Mouse (Mus musculus) kidney, adult 18-20 months (tissue): ENCODE measurements around the gene Eif5.
"Not testable (repeated sequence)": the region's sequence is repeated elsewhere in the genome, so short reads cannot be mapped to it uniquely, and the experiment has no call there.

Experiments used
- DNase-seq: peaks from one replicate; pipeline ENCODE4 v3.0.0; 2021

The Eif5 gene

DNA sequence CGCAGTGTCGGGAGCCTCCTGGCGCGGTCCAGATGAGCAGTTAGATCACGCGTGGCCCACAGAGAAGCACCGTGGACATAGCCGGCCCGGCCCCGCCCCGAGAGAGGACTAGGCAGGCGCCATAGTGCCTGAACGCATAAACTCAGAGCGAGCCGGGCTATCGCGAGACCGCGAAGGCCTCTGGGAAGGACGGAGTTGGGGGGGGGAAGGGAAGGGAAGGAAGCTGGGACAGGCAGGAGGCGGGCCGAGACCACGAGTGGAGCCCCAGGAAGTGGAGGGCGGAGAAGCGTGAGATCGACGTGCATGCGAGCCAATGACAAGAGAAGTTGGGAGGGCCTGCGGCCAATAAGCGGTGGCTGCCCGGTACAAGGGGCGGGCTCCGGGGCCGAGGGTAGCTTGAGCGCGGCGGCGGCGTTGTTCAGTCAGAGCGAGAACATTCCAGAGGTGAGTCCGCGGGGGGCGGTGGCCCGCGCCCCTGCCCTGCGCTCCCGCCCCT lies at the start of gene Eif5:
TSS of gene Eif5 (plus strand) at position 221 of the 496 bp plus-strand sequence.
- peak; percentile 100 for DNase-seq

DNA sequence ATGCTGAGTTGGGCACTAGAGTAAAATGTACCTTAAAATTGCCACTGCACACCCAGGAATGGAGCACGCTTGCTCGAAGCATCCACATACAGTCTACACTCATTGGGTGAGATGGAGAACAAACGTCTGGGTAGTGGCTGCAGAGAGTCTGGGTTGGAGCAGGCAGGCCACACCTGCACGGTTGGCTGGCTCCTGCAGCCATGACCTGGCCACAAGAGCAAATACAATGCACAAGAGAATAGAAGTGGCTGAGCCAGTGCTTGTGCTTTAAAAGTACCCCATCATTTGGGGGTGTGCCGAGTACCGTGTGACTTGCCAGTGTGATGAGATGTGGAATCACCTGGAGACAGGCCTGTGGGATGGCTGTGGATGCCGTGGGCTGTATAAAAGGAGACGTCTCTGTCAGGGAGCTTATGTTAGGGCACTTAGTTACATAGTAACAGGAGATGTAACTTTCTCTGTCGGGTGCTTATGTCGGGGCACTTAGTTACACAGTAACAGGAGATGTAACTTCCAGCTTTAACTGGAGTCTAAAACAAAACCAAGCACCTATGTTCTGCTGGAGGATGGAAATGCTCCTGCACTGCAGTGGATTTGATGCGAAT lies 48.5 kb upstream of the Eif5 start:
- DNase-seq = peak; percentile 61

- no peak for DNase-seq
These were observed 42.9 kb upstream of the Eif5 start for GRCm38 (mm10) chr12:111494931-111495330.

GRCm38 (mm10) chr12:111497076-111497475 lies 40.7 kb upstream of the Eif5 start:
- DNase-seq = no peak

DNA sequence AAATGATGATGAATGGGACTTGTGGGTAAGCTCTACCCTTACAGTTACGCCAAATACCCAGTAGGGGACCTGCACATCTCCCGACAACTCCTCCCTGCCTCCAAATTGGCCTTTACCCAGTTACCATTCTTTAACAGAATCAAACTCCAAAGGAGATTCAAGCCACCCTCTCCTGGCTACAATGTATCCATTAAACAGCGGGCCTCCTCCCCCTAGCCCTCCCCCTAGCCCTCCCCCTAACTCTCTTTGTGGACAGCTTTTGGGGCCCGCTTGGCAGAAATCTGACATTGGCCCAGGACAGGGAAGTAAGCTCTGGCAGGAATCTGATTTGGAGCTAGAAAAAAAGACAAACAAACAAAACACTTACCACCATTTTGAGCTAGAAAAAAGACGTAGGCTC lies 38.2 kb upstream of the Eif5 start:
- no peak for DNase-seq

- DNase-seq = no peak
These were observed 37.1 kb upstream of the Eif5 start for GRCm38 (mm10) chr12:111500725-111501124.

GRCm38 (mm10) chr12:111503063-111503567 lies 34.7 kb upstream of the Eif5 start:
- DNase-seq = no peak

DNA sequence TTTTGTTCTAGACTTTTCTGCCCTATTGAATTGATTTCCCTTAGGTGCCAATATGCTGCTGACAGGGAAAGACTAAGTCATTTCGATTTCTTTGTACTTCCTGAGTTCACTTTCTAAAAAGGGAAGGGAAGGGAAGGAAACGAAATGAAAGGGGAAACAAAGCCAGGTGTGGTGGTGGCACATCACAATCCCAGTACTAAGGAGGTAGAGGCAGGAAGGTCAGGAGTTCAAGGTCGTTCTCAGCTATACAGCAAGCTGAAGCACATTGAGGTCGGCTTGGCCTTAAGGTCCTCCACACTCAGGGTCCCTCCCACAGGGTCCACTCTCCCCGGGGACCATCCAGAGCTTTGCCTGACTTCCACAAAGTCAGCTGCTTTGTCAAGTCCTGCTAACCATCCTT lies 34.2 kb upstream of the Eif5 start:
- DNase-seq = no peak

GRCm38 (mm10) chr12:111504904-111505303 lies 32.9 kb upstream of the Eif5 start:
- DNase-seq = peak; percentile 98

DNA sequence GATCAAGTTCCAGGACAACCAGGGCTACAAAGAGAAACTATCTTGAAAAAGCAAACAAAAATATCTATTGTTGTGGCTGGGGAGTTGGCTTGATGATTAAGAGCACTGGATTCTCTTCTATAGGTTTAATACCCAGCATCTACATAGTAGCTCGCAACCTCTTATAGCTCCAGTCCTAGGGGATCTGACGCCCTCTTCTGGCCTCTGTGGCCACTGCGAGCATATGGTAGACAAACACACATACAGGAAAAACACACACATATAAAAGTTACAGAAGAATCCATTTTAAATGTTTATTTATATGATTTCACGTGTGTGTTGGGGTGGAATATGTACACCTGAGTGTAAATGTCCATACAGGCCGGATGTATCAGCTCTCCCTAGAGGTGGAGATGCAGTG lies 30.8 kb upstream of the Eif5 start:
- no peak for DNase-seq

GRCm38 (mm10) chr12:111507962-111508361 lies 29.9 kb upstream of the Eif5 start:
- no peak for DNase-seq

- not testable (repeated sequence) for DNase-seq
These were observed 29.4 kb upstream of the Eif5 start for GRCm38 (mm10) chr12:111508438-111508837.

- DNase-seq = no peak
These were observed 25.2 kb upstream of the Eif5 start for GRCm38 (mm10) chr12:111512572-111513063.

DNA sequence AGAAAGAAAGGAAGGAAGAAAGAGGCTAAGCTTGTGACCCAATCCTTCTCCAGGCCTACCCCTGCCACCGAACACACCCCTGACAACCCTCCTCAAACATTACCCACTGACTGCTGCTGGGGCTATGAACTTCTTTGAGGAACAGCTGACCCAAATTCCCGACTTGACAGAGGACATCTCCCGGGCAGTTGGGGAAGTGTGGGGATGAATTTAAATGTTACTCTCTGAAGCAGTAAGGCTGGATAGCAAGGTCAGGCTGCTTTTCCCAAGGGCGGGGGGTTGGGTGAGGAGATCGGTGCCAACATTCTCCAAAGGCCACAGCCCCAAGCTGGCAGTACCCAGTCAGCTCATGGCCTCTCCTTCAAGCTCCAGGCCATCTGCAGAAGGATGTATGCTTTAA lies 24.1 kb upstream of the Eif5 start:
- DNase-seq = peak; percentile 47

GRCm38 (mm10) chr12:111514231-111514792 lies 23.5 kb upstream of the Eif5 start:
- peak; percentile 75 for DNase-seq

- no peak for DNase-seq
These were observed 22.8 kb upstream of the Eif5 start for GRCm38 (mm10) chr12:111514874-111515649.

DNA sequence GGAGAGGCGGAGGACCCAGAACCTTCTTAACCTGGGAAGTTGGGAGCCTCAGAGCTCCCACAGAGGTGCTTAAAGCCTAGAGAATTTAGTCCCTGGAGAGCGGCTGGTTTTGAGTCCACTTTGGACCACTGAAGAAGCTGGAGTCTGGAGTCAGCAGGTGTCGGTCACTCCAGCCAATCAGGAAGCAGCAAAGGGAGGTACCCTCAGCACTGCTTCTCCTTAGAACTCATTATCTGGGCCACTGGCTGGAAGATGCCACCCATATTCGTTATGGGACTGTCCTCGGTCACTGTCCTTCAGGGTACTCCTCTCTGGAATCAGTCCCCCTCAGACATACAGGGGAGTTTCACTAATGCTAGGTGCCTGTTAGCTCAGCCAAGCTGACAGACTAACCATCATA lies 21.9 kb upstream of the Eif5 start:
- DNase-seq = no peak

- no peak for DNase-seq
These were observed 21.0 kb upstream of the Eif5 start for GRCm38 (mm10) chr12:111516826-111517225.

- DNase-seq = no peak
These were observed 19.9 kb upstream of the Eif5 start for GRCm38 (mm10) chr12:111517901-111518300.

GRCm38 (mm10) chr12:111518391-111518790 lies 19.4 kb upstream of the Eif5 start:
- DNase-seq = no peak

DNA sequence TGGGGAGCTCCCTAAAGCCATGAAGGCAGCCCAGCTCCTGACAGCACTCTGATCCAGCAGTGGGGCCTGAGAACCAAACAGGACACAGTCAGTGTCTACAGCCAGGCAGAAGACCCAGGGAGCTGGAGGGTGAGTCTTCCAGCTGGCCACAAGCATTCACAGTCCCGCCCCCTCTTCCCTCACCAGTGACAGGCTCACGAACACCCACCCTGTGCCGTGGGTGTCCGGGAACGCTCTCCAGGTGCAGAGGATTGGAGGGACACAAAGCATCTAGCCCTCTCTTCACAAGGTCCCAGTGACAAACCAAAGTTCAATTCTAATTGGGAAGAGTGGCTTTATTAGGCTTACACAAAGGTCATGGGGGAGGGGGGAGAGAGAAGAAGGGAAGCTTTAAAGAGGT lies 18.0 kb upstream of the Eif5 start:
- DNase-seq = no peak

GRCm38 (mm10) chr12:111520994-111521393 lies 16.8 kb upstream of the Eif5 start:
- DNase-seq = no peak

GRCm38 (mm10) chr12:111524469-111524868 lies 13.3 kb upstream of the Eif5 start:
- no peak for DNase-seq

DNA sequence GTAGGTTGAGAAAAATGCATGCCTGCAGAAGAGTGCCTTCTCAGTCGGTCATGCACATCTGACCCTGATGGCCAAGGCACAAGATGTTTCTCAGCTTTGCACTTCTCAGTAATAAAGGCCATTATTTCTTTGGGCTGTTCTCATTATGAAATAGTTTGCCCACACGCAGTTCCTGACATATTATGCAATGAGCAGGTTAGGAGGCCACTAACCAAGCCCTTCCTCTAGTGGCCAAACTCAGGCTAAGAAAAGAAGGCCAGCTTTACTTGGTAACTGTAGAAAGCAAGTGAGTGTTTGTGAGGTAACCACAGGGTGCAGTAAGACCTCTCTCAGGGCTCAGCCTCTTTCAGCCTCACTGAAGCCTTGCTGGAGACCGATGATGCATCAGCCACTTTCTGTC lies 12.9 kb upstream of the Eif5 start:
- no peak for DNase-seq
